Mouse (Mus musculus): Measurements from ENCODE around the gene Ube2r2.

GRCm38 (mm10) chr4:41202135-41202534 lies 66.6 kb downstream of the Ube2r2 start:
- TF ChIP-seq CTCF (conservative IDR thresholded peaks at IDR 0.05; ENCODE audit: low read length), result no peak
- TF ChIP-seq NANOG (IDR thresholded peaks at IDR 0.05; ENCODE audit: borderline replicate concordance, low read length), result no peak
- TF ChIP-seq POU5F1 (IDR thresholded peaks at IDR 0.05; ENCODE audit: borderline replicate concordance, low read length), result no peak
